Mouse (Mus musculus) common myeloid progenitor, adult 5-6 weeks (primary cell): ENCODE data around the gene Ctnna2. TPM values are rescaled to one million over a fixed set of nuclear protein-coding genes. Genes with fewer than 3 reads are reported as not detected.

ENCODE experiments used
- ATAC-seq: replicated peaks from 2 replicates; pipeline ENCODE4 v1.8.0; 2016; ENCODE audit warnings: low read depth, mild to moderate bottlenecking, moderate TSS enrichment, inconsistent platforms; ENCODE audit not compliant: poor library complexity, severe bottlenecking
- total RNA-seq: library from RNA; stranded (forward); fragments of 200-1000, 187-1606 nt; gene quantifications from 2 replicates; pipeline ENCODE4 v1.2.3, GENCODE M21; 2017

Ctnna2 gene
- total RNA-seq, 1 experiment from 2014 or later, result not detected

DNA sequence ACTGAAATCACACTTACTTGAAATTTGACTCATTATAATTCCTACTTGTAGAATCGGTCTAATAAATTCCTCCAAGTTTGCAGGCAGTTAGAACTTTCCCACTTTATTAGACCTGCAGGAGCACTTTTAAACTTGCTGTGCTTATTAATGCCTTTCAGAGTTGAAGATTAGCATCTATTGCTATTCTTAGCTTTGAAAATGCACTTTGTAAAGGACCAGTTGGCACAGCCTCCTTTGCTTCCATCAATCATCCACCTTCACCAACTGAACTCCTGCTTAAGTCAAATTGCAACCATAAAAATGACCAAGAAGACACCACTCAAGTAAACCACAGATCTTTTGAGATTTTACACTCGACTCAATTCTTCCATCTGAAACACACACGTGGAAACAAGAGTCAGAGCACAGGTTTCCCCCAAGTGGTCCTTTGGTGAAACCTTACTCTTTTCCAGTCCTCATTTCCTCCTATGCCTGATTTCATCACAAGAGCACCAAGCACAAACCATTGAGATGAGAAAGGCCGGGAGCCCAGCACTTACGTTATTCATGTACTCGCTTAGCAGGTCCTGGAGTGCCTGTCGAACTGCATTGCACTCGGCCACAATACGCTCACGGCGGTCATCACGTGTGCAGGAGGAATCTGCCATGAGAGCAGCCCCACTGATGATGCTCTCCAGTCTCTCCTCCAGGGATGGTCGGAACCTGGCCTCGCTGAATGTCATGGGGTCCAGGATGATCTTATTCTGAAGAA, 374.7 kb downstream of the Ctnna2 start:
- no peak for ATAC-seq

- no peak for ATAC-seq
Measured at GRCm38 (mm10) chr6:77603914-77604313, 375.6 kb downstream of the Ctnna2 start.

- no peak for ATAC-seq
Measured at GRCm38 (mm10) chr6:77599244-77599643, 380.3 kb downstream of the Ctnna2 start.

DNA sequence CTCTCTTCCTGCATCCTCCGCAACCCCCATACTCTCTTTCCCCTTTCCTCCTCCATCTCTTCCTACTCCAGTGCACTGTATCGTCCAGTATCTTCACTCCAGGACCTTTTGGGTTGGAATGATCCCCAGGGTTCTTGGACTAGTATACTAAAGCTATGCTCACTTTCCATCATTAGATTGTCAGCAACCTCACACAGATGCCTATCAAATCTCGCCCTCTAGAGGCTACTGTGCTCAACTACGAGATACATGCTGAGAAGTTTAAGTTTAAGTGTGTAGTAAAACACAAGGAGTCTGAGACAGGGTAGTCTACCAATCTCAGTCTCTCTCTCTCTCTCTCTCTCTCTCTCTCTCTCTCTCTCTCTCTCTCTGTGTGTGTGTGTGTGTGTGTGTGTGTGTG, 396.9 kb downstream of the Ctnna2 start:
- ATAC-seq, result no peak

DNA sequence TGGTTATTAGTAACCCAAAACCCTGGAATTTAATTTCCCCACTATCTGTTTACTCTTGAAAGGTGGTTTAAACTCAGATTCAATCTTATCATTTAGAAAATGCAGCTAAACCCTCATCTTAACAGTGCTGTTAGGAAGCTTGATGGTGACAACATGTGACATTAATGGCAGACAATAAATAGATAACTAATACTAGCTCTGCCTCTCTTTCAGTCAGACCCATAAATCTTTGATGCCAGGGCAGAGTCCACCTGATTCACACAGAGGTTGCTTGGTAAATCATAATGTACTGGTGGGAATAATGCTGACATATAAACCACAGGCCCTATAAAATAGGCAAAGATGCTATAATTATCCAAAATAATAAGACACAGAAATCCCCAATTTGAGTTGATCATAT, 398.6 kb downstream of the Ctnna2 start:
- ATAC-seq, result no peak

- no peak for ATAC-seq
Measured at GRCm38 (mm10) chr6:77578612-77579011, 400.9 kb downstream of the Ctnna2 start.

DNA sequence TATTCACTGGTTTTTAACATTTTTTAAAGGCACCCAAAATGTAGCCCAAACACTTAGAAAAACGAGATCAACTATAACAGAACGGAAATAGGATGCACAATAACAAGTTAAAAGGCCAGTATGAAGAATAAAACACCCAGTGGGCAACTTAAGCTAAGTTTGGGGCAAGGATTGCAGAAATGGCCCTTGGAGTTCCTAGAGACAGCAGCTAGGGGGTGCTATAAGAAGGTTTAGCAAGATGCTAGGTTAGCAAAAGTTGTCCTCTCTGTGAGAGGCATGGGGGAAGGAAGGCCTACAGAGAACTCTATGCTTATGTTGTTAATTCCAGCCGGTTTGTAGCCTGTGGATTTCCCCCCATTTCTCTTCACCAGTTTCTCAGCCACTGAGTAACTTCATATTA, 401.9 kb downstream of the Ctnna2 start:
- no peak for ATAC-seq

- no peak for ATAC-seq
Measured at GRCm38 (mm10) chr6:77572614-77573013, 406.9 kb downstream of the Ctnna2 start.

DNA sequence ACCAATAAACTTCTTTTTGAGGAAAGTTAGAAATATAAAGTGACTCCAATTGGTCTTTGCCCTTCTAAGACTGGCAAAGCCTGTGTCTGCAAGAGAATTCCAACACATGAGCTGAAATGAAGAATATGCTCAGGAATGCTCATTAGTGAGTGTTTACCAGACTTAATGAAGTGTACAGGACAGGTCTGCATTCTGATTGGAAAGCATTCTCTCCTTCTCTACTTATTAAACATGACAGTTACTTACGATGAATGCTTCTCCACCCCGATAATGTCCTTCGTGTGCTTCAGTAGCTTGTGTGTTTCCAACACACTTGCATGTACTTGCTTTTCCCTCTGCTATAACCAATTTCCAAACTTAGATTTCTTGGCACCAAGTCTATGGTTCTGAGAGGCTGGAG, 409.6 kb downstream of the Ctnna2 start:
- ATAC-seq, result no peak

- no peak for ATAC-seq
Measured at GRCm38 (mm10) chr6:77556181-77556580, 423.3 kb downstream of the Ctnna2 start.

DNA sequence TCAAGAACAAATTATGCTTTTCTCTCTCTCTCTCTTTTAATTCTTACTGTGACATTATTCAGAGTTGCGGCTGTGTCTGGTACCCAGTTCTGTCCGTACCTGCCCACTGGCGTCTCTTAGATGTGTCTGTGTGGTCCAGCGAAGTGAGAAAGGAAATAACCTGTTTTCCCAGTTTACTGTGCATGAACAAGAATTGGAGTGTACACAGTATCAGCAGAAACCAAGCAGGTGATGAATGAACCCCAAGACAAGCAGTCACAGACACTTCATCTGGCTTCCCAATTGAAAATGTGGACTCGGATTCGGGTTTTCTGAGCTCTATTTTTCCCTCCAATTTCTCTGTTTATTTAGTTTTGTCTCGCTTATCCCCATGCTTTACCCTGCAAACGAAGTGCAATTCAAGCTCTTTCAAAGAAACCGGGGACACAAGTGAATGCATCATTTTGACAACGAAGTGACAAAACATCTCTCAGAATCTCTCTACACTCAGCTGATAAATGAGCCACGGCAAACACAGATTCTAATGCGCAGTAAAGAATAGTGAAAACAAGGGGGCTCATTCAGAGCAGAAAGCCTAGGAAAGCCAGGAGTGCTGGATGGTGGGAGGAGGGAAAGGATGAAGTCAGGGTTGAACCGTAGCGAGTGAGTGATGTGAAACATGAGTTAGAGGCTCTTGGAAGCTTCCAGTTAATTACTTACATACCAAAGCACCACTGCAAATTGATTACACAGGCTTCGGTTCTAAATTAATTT, 442.3 kb downstream of the Ctnna2 start:
- no peak for ATAC-seq

DNA sequence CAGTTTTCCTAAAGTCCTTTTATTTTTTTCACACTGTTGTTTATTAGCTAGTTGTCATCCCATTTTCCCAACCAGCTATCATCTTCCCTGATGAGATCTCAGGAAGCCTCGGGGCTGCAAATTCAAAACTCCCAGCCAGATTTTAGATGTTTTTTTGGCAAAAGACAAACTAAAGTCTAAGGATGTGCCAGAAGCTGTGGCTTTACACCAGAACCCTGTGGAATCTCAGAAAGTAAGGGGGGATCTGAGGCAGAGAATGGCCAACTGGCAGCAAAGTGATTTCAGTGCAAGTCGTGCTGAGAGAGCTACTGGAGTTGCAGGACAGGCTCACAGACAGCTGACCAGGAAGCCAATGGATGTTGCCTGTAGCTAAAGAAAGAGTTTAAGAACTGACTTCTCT, 451.9 kb downstream of the Ctnna2 start:
- ATAC-seq, result no peak

- no peak for ATAC-seq
Measured at GRCm38 (mm10) chr6:77521836-77522235, 457.7 kb downstream of the Ctnna2 start.

- no peak for ATAC-seq
Measured at GRCm38 (mm10) chr6:77516515-77516914, 463.0 kb downstream of the Ctnna2 start.

DNA sequence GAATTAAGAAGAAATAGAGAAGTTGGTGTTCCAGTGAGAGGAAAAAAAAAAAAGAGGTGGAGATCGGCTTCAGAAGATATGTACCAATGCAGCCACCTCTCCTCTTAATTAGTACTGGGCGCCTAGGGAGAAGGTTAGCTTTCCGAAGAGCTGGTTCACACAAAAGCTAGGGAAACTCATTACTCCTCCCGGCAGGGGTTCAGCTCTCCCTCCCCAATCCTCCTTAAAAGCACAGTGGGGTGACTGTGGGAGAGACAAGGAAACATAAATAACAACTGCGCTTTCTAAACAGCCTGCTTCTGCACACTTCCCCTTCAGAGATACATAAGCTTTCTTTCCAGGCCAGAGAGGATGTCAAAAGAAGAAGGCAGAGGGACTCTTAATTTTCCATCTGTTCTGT, 467.7 kb downstream of the Ctnna2 start:
- no peak for ATAC-seq

- no peak for ATAC-seq
Measured at GRCm38 (mm10) chr6:77491721-77492120, 487.8 kb downstream of the Ctnna2 start.

- no peak for ATAC-seq
Measured at GRCm38 (mm10) chr6:77486658-77487057, 492.8 kb downstream of the Ctnna2 start.

DNA sequence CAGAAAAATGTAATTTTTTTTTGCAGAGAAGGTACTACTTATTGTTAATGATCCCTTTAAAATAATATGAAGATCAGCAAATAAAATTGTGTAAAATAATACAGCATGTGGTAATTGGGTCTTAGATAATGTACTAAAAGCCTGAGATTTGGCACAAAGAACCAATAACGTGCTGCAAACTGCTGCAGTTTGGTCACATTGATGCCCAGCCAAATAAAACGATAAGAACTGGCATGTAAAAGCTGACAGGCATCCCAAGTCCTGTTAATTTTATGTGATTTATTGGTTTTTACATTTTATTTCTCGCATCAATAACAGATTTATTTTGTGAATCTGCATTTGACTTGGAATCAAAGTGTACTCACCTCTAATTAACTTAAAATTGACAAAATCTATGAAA, 497.4 kb downstream of the Ctnna2 start:
- no peak for ATAC-seq

DNA sequence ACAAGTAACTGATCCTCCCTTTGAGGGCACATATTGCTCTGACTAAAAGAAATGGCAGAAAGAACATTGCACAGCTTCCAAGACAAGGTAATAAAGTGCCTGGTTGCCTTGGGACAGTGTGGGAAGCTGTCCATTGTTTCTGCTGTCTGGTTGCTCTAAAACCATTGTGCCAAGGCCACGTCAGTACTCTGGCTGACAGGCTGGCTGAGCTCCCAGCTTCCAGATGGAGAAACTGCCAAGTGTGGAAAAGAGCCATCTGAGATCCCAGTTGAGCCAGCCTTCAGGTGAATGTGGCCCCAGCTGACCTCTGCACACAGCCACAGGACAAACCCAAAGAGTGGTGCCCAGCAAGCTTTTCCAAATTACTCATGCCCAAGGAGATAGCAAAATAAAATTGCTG, 504.1 kb downstream of the Ctnna2 start:
- ATAC-seq, result no peak

DNA sequence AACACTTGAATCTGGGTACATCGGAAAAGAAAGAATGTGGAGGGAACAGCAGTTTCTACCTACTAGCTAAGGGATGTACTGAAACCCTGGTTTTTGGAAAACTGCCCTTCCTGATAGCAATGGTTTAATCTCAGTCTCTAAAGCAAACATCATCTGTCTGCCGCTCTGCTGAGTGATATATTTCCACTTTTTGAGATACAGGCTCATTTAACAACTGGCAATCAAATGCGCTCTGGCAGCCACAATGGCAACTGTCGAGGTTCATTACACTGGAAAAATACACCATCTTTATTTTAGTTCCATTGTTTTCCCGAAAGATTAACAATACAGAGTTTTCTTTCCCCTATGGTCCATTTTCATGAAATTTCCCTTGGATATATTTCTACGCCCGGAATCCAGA, 506.2 kb downstream of the Ctnna2 start:
- ATAC-seq, result no peak

DNA sequence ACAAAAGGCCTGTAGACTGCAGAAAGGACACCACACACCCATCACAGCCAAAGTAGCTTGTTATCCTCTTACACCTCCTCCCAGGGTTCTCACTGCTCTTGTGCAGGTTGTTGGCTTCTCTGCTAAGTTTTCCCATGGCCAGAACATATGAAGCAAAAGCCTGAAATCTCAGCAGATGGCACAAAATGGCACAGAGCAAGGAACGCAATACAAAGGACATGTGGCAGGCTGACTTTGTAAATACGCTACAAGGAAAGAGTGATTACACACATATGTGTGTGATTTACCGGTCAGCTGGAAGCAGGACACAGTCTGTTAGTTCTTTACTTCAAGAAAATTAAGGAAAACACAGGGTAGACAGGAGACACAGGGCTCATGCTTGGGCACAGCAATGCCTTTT, 511.4 kb downstream of the Ctnna2 start:
- no peak for ATAC-seq

DNA sequence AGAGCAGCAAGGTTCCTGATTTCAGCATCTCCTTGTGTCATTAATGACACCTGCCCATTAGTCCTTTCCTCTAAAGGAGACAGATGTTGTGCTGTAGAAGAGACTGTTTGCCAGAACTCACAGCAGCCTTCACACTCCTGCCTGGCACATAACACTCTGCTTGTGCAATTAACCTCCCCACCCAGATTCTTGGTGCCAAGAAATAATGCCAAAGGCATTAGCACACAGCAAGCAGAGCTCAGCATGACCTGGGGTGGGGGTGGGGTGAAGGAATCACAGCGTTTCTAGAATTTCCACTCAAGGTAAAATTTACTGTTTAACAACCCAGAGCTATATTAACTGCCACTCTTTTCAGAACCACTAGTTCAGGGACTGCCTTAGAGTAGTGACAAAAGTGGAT, 516.8 kb downstream of the Ctnna2 start:
- ATAC-seq, result no peak
